Mouse (Mus musculus) embryonic fibroblast, embryonic 13.5 days (primary cell): ENCODE data around the gene Syngap1.

ENCODE experiments used
- CTCF ChIP-seq: IDR thresholded peaks from 2 replicates; pipeline ENCODE4 v1.5.1; 2011; ENCODE audit warnings: mild to moderate bottlenecking, control low read depth, low read length, moderate library complexity, borderline replicate concordance; ENCODE audit not compliant: insufficient read depth
- POLR2A ChIP-seq: IDR thresholded peaks from 2 replicates; pipeline ENCODE4 v1.6.1; 2011; ENCODE audit warnings: low read depth, mild to moderate bottlenecking, control low read depth, low read length, moderate library complexity

DNA sequence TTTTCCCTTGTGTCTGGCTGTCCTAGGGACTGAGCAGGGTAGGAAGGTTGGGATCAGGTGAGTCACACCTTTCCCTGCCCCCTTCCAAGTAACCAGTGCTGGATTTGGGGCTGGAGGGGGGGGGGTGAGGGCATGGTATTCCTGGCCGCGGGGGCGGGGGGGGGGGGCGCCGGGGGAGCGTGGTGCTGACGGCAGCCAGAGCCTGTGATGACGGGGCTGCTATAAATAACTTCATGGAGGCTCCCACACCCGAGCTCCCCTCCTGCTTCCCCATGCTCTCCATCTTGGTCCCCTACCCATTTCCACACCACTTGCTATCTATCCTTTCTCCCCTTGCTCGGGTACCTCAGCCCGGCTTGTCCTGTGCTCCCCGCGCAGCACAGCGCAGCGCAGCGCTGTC is 12.7 kb downstream of the Syngap1 start:
- TF ChIP-seq CTCF (no peak), POLR2A (no peak)
